In genomic region chr16:30405925-30406670, GRCm38 (mm10) we compare ENCODE assay signal across 8 mouse cellular contexts. TPM values are rescaled to one million over a fixed set of nuclear protein-coding genes. Genes with fewer than 3 reads are reported as not detected.
DNase-seq lines count a peak whose midpoint lies in the region; ATAC-seq and TF ChIP-seq lines count a peak whose summit lies in the region.

Gene Atp13a3, minus strand, starts transcription at chr16:30405975.

- no peak for DNase-seq in frontal cortex, adult 2 months (ENCODE audit: extremely low spot score in 1 of 2, low spot score in 1 of 2)
- DNase-seq in frontal cortex, postnatal 10 days (ENCODE audit: low spot score in 2 of 2), result no peak
- DNase-seq in thymus, adult 2 months, result no peak
- DNase-seq in thymus, postnatal 14 days, result no peak
- no peak for DNase-seq in heart, postnatal 4 days
- no peak for DNase-seq in spleen, postnatal 14 days (ENCODE audit: low spot score in 2 of 2)
- no peak for DNase-seq in urinary bladder, postnatal 14 days (ENCODE audit: low spot score)

- 81% methylated on average over 11 of the region's 11 CpGs for WGBS in thymus, adult 2 months

- TF ChIP-seq CTCF in thymus, adult 2 months (IDR thresholded peaks at IDR 0.05; ENCODE audit: borderline replicate concordance, control insufficient read depth, extremely low read depth, insufficient read depth, low read length, poor library complexity), result no peak

- H3K4me3 ChIP-seq in thymus, adult 2 months (ENCODE audit: control insufficient read depth, insufficient read depth, low read length), result no peak within 1 kb of the TSS

- ATAC-seq in megakaryocyte-erythroid progenitor cell, adult 5-6 weeks (replicated peaks; ENCODE audit: low FRiP score, low TSS enrichment, poor library complexity, severe bottlenecking), result peak; percentile 36; the same call in 1 of the 2 replicates

- H3K27ac ChIP-seq in thymus, adult 2 months (ENCODE audit: control insufficient read depth, insufficient read depth, low read length), result no peak within 1 kb of the TSS

- H3K36me3 ChIP-seq in thymus, adult 2 months (ENCODE audit: control insufficient read depth, insufficient read depth, low read length), result no peaks in the 10 kb centered on the region

- H3K4me1 ChIP-seq in thymus, adult 2 months (replicated peaks; ENCODE audit: control insufficient read depth, insufficient read depth, low read length), result no peaks in the 10 kb centered on the region

- H3K27me3 ChIP-seq in thymus, adult 2 months (ENCODE audit: control insufficient read depth, insufficient read depth, low read length), result no peaks in the 10 kb centered on the region

- no peak for TF ChIP-seq POLR2A in thymus, adult 2 months (IDR thresholded peaks at IDR 0.05; ENCODE audit: control insufficient read depth, extremely low read depth, insufficient read depth, low read length, poor library complexity)

RNA-seq across cellular contexts. Expression of gene Atp13a3, which starts in this region (rescaled TPM):
- 26.9 and 29.3 TPM in 2 replicates for polyA plus RNA-seq in frontal cortex, adult 2 months (2012; rRNA removed)
- 68.1 and 102 TPM in 2 replicates for polyA plus RNA-seq in thymus, adult 2 months (2012; rRNA removed)
- 10 to 100 TPM; 71.0 to 78.3 TPM for total RNA-seq in heart, postnatal 4 days (2021)
- 161 and 194 TPM in 2 replicates for total RNA-seq in megakaryocyte-erythroid progenitor cell, adult 5-6 weeks (2014; fragmentation: Nextera tagmentation)
- total RNA-seq in megakaryocyte-erythroid progenitor cell, adult 5-6 weeks (2017), result 128 and 155 TPM in 2 replicates
